Mouse (Mus musculus) leukemia stem cell, adult 10-12 weeks (primary cell): ENCODE measurements around the gene Pom121l12. TPM values are rescaled to one million over a fixed set of nuclear protein-coding genes. Genes with fewer than 3 reads are reported as not detected.

Experiments
- polyA plus RNA-seq: library from polyadenylated mRNA; stranded (reverse); fragments of >175 nt; gene quantifications from 2 replicates; pipeline ENCODE4 v1.2.3, GENCODE M21; 2012; ENCODE audit warnings: low replicate concordance

The Pom121l12 gene
- polyA plus RNA-seq, result not detected in 2 replicates

DNA sequence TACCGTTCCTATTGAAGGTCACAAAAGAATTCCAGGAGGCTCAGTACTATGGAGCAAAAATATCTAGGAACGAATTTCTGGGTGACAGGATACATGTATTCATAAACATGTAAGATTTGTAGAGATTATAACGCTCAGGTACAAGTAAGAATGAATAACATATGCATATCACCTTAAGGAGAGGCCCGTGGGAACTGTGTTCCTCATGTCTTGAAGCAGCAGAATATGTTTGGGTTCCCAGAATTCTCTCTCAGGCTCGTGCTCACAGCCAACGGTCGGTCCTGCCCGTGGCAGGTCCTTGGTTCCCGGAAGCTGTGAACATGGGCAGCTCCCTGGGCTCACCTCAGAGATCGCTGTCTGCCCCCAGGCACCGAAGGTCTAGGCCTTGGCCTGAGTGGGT, at the start of gene Pom121l12:
Gene Pom121l12 (plus strand): TSS at position 301 of the 400 bp plus-strand sequence.

